ENCODE assay signal across 8 mouse cellular contexts in the genomic region with DNA sequence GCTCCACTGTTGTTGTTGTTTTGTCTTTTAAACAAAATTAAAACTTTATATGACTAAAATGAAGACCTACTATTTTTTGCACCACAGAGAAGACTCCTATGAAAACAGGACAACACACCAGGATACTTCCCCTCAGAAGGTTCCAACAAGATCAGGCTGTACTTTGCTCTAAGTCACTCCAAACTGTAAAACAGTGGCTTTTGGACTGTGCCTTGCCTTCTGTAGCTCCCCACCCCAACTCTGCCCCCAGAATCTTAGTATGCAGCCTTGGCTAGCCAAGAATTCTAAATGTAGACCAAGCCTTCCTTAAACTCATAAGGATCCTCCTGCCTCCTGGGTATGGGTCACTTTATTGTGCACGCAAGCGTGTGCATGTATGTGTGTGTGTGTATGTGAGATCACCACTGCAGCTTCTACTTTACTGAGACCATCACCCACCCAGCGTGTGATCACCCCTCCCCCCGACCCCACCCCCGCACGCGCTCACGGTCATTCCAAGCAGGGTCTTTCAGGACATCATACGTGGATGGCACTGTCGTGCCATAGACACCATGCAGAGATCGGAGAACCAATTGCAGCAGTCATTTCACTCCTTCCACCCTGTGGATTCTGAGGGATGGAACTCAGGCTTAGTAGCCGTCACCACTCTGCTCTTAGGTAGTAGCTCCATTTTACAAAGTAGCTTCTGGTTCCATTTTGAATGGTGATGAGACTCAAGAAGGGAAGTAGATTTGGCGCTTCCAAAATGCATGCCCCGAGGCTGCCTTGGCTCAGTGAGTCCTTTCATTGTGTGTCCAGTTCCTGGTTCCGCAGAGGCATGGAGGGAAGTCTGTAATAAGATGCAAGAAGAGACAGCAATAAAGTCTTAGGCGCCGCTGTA. TPM values are rescaled to one million over a fixed set of nuclear protein-coding genes. Genes with fewer than 3 reads are reported as not detected.
DNase-seq lines count a peak whose midpoint lies in the region; ATAC-seq and TF ChIP-seq lines count a peak whose summit lies in the region.

No protein-coding gene starts in this region.

- no peak for ATAC-seq in limb, embryonic 15.5 days (ENCODE audit: insufficient number of reproducible peaks, low FRiP score, low TSS enrichment, low read depth)
- peak; percentile 33 for ATAC-seq in neural tube, embryonic 15.5 days (ENCODE audit: low FRiP score)

- no peaks in the 10 kb centered on the region for H3K9me3 ChIP-seq in heart, embryonic 10.5 days
- H3K9me3 ChIP-seq in ES-Bruce4 (replicated peaks; ENCODE audit: control insufficient read depth, insufficient read depth, low read length, poor library complexity, severe bottlenecking) = no peaks in the 10 kb centered on the region
- no peaks in the 10 kb centered on the region for H3K9me3 ChIP-seq in forebrain, embryonic 10.5 days
- no peaks in the 10 kb centered on the region for H3K9me3 ChIP-seq in limb, embryonic 15.5 days
- H3K9me3 ChIP-seq in neural tube, embryonic 15.5 days (replicated peaks) = no peaks in the 10 kb centered on the region

- peak overlapping the region; percentile 96 for H3K4me3 ChIP-seq in heart, embryonic 10.5 days
- peak overlapping the region; percentile 84 for H3K4me3 ChIP-seq in ES-Bruce4 (ENCODE audit: low read depth, low read length)
- H3K4me3 ChIP-seq in forebrain, embryonic 10.5 days = peak overlapping the region; percentile 91
- peak overlapping the region; percentile 85 for H3K4me3 ChIP-seq in limb, embryonic 15.5 days
- H3K4me3 ChIP-seq in neural tube, embryonic 15.5 days (replicated peaks) = peak overlapping the region; percentile 80

- TF ChIP-seq POLR2A in ES-Bruce4 (IDR thresholded peaks at IDR 0.05; ENCODE audit: insufficient read depth, low read length) = no peak

- TF ChIP-seq CTCF in ES-Bruce4 (IDR thresholded peaks at IDR 0.05; ENCODE audit: low read depth, low read length) = no peak

- H3K4me2 ChIP-seq in limb, embryonic 15.5 days = peak overlapping the region; percentile 94
- H3K4me2 ChIP-seq in neural tube, embryonic 15.5 days = peak overlapping the region; percentile 91

- peaks cover 38% of the 10 kb centered on the region for H3K4me1 ChIP-seq in heart, embryonic 10.5 days
- peaks cover 5% of the 10 kb centered on the region for H3K4me1 ChIP-seq in ES-Bruce4 (ENCODE audit: control insufficient read depth, insufficient read depth, low read length)
- peaks cover 56% of the 10 kb centered on the region for H3K4me1 ChIP-seq in forebrain, embryonic 10.5 days
- H3K4me1 ChIP-seq in limb, embryonic 15.5 days = peaks cover 43% of the 10 kb centered on the region
- peaks cover 56% of the 10 kb centered on the region for H3K4me1 ChIP-seq in neural tube, embryonic 15.5 days

- WGBS in heart, embryonic 10.5 days = 6% methylated on average over 17 of the region's 17 CpGs
- WGBS in forebrain, embryonic 10.5 days = 8% methylated on average over 17 of the region's 17 CpGs
- WGBS in limb, embryonic 15.5 days = 7% methylated on average over 17 of the region's 17 CpGs
- 5% methylated on average over 17 of the region's 17 CpGs for WGBS in neural tube, embryonic 15.5 days

- intact Hi-C loops in heart, postnatal 14 days (cut with DNase I) = loop anchor here (2.0 kb wide), 1 partner anchor 13 kb away; the partner anchor contains the start of genes Mgat4b and Sqstm1

- peak overlapping the region; percentile 85 for H3K9ac ChIP-seq in ES-Bruce4 (ENCODE audit: low read depth, poor library complexity, severe bottlenecking)
- peak overlapping the region; percentile 93 for H3K9ac ChIP-seq in limb, embryonic 15.5 days
- peak overlapping the region; percentile 100 for H3K9ac ChIP-seq in neural tube, embryonic 15.5 days (replicated peaks)

- DNase-seq in heart, embryonic 10.5 days (ENCODE audit: low spot score) = no peak
- no peak for DNase-seq in heart, postnatal 14 days
- no peak for DNase-seq in forebrain, embryonic 10.5 days (ENCODE audit: extremely low spot score, low spot score)
- no peak for DNase-seq in left cerebral cortex, adult 9 months (ENCODE audit: low spot score in 2 of 2)
- no peak for DNase-seq in thymus, postnatal 4 days

- H3K27ac ChIP-seq in heart, embryonic 10.5 days = peak overlapping the region; percentile 96
- no peak overlapping the region for H3K27ac ChIP-seq in ES-Bruce4 (ENCODE audit: insufficient read depth, low read length)
- peak overlapping the region; percentile 93 for H3K27ac ChIP-seq in forebrain, embryonic 10.5 days
- peak overlapping the region; percentile 80 for H3K27ac ChIP-seq in limb, embryonic 15.5 days
- H3K27ac ChIP-seq in neural tube, embryonic 15.5 days (replicated peaks) = peak overlapping the region; percentile 94

- no peak for TF ChIP-seq EP300 in ES-Bruce4 (IDR thresholded peaks at IDR 0.05; ENCODE audit: insufficient read depth, low read depth, low read length)

- H3K27me3 ChIP-seq in heart, embryonic 10.5 days (ENCODE audit: insufficient read depth, poor library complexity, severe bottlenecking) = peaks cover 26% of the 10 kb centered on the region
- no peaks in the 10 kb centered on the region for H3K27me3 ChIP-seq in ES-Bruce4 (ENCODE audit: control insufficient read depth, insufficient read depth, low read length, poor library complexity, severe bottlenecking)
- peaks cover 44% of the 10 kb centered on the region for H3K27me3 ChIP-seq in forebrain, embryonic 10.5 days (ENCODE audit: poor library complexity, severe bottlenecking)
- no peaks in the 10 kb centered on the region for H3K27me3 ChIP-seq in limb, embryonic 15.5 days
- no peaks in the 10 kb centered on the region for H3K27me3 ChIP-seq in neural tube, embryonic 15.5 days (replicated peaks)

- H3K36me3 ChIP-seq in heart, embryonic 10.5 days = no peaks in the 10 kb centered on the region
- no peaks in the 10 kb centered on the region for H3K36me3 ChIP-seq in ES-Bruce4 (ENCODE audit: control insufficient read depth, insufficient read depth, low read length, poor library complexity, severe bottlenecking)
- H3K36me3 ChIP-seq in forebrain, embryonic 10.5 days (replicated peaks) = no peaks in the 10 kb centered on the region
- H3K36me3 ChIP-seq in limb, embryonic 15.5 days = no peaks in the 10 kb centered on the region
- H3K36me3 ChIP-seq in neural tube, embryonic 15.5 days = no peaks in the 10 kb centered on the region

RNA-seq across cellular contexts. Expression of gene Mgat4b, which starts 13.3 kb away (rescaled TPM):
- polyA plus RNA-seq in heart, embryonic 10.5 days (2016; fragmentation: Nextera tagmentation; extraction: Ambion mirVana) = 17.3 and 20.1 TPM in 2 replicates
- total RNA-seq in heart, postnatal 14 days (2021) = 100 to 1,000 TPM in 1 of 2 experiments, 10 to 100 TPM in 1; 97.2 to 101 TPM
- 30.8 and 37.0 TPM in 2 replicates for polyA plus RNA-seq in ES-Bruce4 (2011; ENCODE audit: insufficient read depth, insufficient read length, low read depth, missing spikeins)
- 10.8 and 13.2 TPM in 2 replicates for polyA plus RNA-seq in forebrain, embryonic 10.5 days (2016; fragmentation: Nextera tagmentation; extraction: Ambion mirVana)
- 12.5 and 16.0 TPM in 2 replicates for polyA plus RNA-seq in limb, embryonic 15.5 days (2015; fragmentation: Nextera tagmentation; extraction: Ambion mirVana)
- polyA plus RNA-seq in neural tube, embryonic 15.5 days (2015; fragmentation: Nextera tagmentation; extraction: Ambion mirVana) = 50.2 and 63.8 TPM in 2 replicates

RNA-seq across cellular contexts. Expression of gene Sqstm1, which starts 13.4 kb away (rescaled TPM):
- 193 TPM in 2 replicates for polyA plus RNA-seq in heart, embryonic 10.5 days (2016; fragmentation: Nextera tagmentation; extraction: Ambion mirVana)
- 100 to 1,000 TPM; 234 to 282 TPM for total RNA-seq in heart, postnatal 14 days (2021)
- polyA plus RNA-seq in ES-Bruce4 (2011; ENCODE audit: insufficient read depth, insufficient read length, low read depth, missing spikeins) = 208 and 259 TPM in 2 replicates
- 117 and 122 TPM in 2 replicates for polyA plus RNA-seq in forebrain, embryonic 10.5 days (2016; fragmentation: Nextera tagmentation; extraction: Ambion mirVana)
- polyA plus RNA-seq in limb, embryonic 15.5 days (2015; fragmentation: Nextera tagmentation; extraction: Ambion mirVana) = 241 and 262 TPM in 2 replicates
- 421 and 450 TPM in 2 replicates for polyA plus RNA-seq in neural tube, embryonic 15.5 days (2015; fragmentation: Nextera tagmentation; extraction: Ambion mirVana)

RNA-seq across cellular contexts. Expression of gene Ltc4s, which starts 14.4 kb away (rescaled TPM):
- 0.42 and 0.60 TPM in 2 replicates for polyA plus RNA-seq in heart, embryonic 10.5 days (2016; fragmentation: Nextera tagmentation; extraction: Ambion mirVana)
- total RNA-seq in heart, postnatal 14 days (2021) = 1 to 10 TPM; 7.4 to 8.7 TPM
- polyA plus RNA-seq in ES-Bruce4 (2011; ENCODE audit: insufficient read depth, insufficient read length, low read depth, missing spikeins) = 2.7 and 3.1 TPM in 2 replicates
- 0.79 and 1.1 TPM in 2 replicates for polyA plus RNA-seq in forebrain, embryonic 10.5 days (2016; fragmentation: Nextera tagmentation; extraction: Ambion mirVana)
- 2.1 and 3.0 TPM in 2 replicates for polyA plus RNA-seq in limb, embryonic 15.5 days (2015; fragmentation: Nextera tagmentation; extraction: Ambion mirVana)
- 2.9 and 3.7 TPM in 2 replicates for polyA plus RNA-seq in neural tube, embryonic 15.5 days (2015; fragmentation: Nextera tagmentation; extraction: Ambion mirVana)

RNA-seq across cellular contexts. Expression of gene Mrnip, which starts 49.8 kb away (rescaled TPM):
- 15.6 and 21.7 TPM in 2 replicates for polyA plus RNA-seq in heart, embryonic 10.5 days (2016; fragmentation: Nextera tagmentation; extraction: Ambion mirVana)
- 1 to 10 TPM; 3.4 to 4.3 TPM for total RNA-seq in heart, postnatal 14 days (2021)
- polyA plus RNA-seq in ES-Bruce4 (2011; ENCODE audit: insufficient read depth, insufficient read length, low read depth, missing spikeins) = 11.0 and 12.8 TPM in 2 replicates
- polyA plus RNA-seq in forebrain, embryonic 10.5 days (2016; fragmentation: Nextera tagmentation; extraction: Ambion mirVana) = 22.8 and 25.9 TPM in 2 replicates
- polyA plus RNA-seq in limb, embryonic 15.5 days (2015; fragmentation: Nextera tagmentation; extraction: Ambion mirVana) = 15.5 and 16.2 TPM in 2 replicates
- polyA plus RNA-seq in neural tube, embryonic 15.5 days (2015; fragmentation: Nextera tagmentation; extraction: Ambion mirVana) = 34.2 and 36.7 TPM in 2 replicates
